Mouse (Mus musculus): ENCODE data around the gene Rbfox1. TPM values are rescaled to one million over a fixed set of nuclear protein-coding genes. Genes with fewer than 3 reads are reported as not detected.

Rbfox1 gene
- total RNA-seq, 1 experiment from 2014 or later = not detected

DNA sequence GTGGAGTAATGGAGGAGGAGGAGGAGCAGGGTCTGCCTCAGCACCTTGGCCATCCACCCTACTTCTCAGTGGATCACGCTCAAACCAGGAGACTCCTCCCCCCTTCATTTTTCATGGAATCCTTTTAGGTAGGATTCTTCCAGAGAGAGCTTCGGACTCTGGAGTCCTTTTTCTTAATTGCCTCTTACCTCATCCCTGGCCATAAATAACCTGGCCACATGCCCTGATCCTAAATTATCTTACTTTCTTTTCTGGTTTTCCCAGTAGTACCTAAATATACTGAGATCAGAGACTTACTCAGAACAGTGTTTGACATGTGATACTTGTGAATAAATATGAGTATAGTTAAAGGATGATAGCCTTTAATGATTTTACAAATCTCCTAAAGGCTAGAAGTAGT is 1042.5 kb downstream of the Rbfox1 start:
- no peak for ATAC-seq (ENCODE audit: extremely low read depth, insufficient number of reproducible peaks, low FRiP score, poor library complexity, severe bottlenecking)

DNA sequence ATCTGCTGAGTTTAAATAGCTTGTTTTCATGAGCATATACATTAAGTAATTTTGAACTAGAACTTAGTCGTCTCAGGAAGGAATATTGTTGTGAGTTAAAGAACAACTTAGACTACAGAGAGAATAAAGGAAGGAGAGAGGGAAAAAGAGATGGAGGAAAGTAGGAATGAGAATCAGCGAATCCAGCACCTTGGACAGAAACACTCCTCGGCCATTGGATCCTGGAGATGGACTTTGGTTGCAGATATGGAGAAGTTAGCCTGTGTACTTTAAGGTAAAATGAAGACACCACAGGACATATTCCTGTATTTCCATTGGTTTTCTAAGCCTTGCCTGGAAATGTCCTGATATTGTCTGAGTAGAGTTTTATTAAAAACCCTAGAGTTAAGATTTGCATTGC is 1045.6 kb downstream of the Rbfox1 start:
- ATAC-seq (ENCODE audit: extremely low read depth, insufficient number of reproducible peaks, low FRiP score, poor library complexity, severe bottlenecking) = no peak

DNA sequence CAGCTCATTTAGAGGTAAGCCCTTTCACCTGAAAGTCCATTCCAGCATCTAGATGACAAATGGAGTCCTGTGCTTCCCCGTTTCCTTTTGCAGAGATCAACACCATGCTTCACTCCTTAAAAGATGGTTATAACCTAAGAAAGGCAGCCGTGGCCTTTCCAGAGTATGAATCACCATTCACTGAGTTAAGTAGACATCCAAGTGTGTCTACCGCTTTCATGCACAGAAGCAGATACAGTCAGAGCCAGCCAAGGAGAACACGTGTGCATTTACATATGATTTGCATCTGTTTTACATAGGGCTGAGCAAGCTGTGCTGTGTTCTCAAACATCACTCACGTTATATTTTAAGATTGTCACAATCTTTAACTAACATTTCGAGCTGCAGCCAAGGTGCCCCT is 1061.0 kb downstream of the Rbfox1 start:
- ATAC-seq (ENCODE audit: extremely low read depth, insufficient number of reproducible peaks, low FRiP score, poor library complexity, severe bottlenecking) = no peak

DNA sequence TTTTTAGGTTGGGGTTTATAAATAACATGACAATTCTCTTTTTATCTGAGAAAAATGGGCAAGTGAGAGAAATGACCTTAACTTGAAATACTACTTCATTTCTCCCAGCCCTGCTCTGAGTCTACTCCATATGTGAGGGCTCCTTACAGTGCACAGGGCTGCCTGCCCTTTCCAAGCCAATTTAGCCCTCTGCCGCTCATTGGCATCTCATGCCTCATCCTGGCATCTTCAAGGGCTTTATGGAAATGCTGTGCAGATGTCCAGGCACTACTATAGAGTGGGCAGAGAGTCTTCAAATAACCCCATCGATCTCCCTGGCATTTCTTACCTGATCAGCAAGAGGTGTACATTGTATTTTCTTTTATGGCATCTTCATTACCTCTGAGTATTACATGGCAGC is 1064.5 kb downstream of the Rbfox1 start:
- ATAC-seq (ENCODE audit: extremely low read depth, insufficient number of reproducible peaks, low FRiP score, poor library complexity, severe bottlenecking) = no peak

DNA sequence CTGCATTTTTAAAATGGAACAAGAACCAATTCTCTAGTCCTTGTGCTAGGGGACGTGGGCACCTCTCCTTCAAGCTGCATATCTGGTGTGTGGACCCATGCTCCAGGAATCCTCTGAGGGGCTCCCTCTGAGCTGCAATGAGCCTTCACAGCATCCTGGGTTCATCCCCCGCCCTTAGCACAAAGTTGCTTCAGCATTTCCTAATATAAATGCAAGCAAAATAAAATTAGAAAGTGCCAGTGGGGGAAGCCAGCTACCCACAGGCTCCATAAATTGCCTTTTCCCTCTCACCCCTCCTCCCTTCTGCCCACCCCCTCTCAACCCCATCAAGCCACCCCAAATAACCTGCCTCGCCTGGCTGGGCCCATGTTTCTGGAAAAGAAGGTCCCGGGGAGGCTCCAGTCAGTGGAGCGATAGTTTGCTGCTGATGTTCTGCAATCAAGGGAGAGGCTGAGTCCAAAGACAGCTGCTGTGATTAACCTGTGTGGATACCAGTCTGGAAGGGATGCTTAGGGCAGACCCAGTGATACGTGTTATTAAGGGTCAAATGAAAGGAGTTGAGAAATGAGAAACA is 1070.0 kb downstream of the Rbfox1 start:
- no peak for ATAC-seq (ENCODE audit: extremely low read depth, insufficient number of reproducible peaks, low FRiP score, poor library complexity, severe bottlenecking)

DNA sequence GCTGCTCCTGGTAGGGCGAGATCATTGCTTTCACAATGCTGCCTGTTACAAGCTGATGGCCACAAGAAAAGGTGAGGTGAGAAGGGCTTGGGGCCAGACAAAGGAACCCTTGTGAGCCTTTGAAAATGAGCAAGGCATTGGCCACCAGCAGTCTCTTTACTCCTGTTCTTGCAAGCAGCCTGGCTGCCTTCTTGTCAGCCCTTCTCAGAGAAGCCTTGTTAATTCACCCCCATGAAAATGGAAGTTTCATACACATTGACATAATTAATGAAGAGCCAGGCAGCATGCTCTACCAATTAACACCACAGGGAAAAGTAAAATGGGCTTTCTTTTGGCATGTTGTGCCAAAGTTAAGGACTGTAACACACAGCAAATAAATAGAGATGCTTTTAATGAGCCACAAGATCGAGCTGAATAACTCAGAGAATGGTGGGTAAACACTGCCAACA is 1076.8 kb downstream of the Rbfox1 start:
- no peak for ATAC-seq (ENCODE audit: extremely low read depth, insufficient number of reproducible peaks, low FRiP score, poor library complexity, severe bottlenecking)

DNA sequence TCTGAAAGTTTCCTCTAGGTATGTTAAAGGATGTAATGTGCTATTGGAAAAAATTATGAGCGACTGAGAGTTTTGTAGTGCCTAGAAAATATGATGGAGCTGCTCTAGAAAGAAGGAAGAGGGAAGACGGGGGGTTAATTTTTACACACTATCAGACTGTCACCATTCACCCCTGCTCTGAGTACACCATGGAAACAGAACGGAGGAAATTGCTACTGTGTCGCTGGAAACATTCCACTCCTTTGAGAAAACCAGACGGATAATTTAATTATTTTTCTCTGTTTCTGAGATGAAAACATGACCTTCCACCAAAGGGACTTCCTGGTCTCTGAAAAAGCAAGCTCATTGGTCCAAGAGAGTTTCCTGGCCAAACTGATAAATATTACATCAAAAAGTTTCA is 1077.4 kb downstream of the Rbfox1 start:
- ATAC-seq (ENCODE audit: extremely low read depth, insufficient number of reproducible peaks, low FRiP score, poor library complexity, severe bottlenecking) = no peak

DNA sequence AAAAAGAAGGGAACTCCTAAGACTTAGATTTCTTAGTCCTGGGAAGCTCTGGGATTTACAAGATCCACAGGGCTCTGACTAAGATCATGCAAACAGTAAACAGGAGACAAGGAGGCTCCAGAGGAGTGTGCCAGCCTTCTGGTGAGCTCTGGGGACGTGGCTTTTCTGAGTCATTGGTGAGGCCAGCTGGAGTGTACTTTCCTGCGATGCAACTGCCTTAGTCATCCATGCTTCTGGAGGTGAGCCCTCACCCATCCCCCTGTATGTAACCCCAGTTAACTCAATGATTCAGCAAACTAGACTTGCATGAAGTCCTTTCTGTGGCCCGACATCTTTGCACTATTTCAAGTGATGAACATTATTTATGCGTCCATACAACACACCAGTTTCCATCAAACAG is 1078.4 kb downstream of the Rbfox1 start:
- ATAC-seq (ENCODE audit: extremely low read depth, insufficient number of reproducible peaks, low FRiP score, poor library complexity, severe bottlenecking) = no peak

DNA sequence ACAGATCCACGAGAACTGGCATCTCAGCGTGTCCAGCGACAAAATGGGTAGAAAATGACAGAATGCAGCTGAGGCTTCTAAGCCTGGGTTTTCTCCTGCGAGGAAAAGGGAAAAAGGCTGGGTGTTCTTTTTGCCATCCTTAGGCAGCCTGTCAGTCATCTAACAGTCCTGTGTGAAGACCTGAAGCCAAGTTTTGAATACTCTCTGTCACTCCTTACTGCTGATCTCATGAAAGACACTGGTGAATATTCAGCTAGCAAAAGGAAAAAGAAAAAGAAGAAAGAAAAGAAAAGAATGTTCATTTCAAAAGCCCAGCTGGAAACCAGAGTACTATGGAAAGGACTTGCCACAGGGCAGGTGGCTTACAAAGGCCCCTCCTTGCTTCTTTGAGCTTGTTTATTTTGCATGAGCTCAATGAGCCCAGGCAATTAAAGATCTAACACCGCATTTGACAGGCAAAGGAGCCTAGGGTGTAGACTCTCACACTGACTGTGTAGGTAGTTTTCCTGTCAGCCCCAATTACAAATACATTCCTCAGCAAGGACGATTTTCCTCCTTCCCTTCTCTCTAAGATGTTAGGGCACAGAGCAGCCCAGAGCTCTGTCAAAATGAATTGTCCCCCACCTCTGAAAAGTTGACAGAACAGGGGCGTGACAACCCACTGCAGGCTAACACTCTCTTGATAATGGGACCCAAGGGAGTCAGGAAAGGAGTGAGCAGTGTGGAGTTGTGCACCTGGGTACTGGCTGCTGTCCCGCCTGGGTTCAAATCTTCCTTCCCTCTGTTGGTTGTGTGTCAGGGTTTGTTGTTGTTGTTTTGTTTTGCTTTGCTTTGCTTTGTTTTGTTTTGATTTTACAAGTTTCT is 1079.8 kb downstream of the Rbfox1 start:
- no peak for ATAC-seq (ENCODE audit: extremely low read depth, insufficient number of reproducible peaks, low FRiP score, poor library complexity, severe bottlenecking)

DNA sequence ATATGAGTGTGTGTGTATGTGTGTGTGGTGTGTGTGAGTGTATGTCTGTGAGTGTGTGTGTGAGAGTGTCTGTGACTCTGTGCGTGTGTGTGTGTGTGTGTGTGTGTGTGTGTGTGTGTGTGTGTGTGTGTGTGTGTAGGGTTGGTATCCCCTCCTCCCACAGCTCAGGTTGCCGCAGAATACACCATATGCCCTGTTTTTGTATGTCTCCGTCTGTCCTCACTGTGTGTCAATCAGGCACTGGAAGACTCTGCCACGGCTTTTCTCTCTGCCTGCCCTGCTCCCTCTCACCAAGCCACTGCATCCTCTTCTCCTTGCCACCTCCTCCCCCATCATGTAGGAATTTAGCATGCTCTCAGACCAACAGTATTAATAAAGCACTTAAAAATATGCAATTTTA is 1084.8 kb downstream of the Rbfox1 start:
- no peak for ATAC-seq (ENCODE audit: extremely low read depth, insufficient number of reproducible peaks, low FRiP score, poor library complexity, severe bottlenecking)

DNA sequence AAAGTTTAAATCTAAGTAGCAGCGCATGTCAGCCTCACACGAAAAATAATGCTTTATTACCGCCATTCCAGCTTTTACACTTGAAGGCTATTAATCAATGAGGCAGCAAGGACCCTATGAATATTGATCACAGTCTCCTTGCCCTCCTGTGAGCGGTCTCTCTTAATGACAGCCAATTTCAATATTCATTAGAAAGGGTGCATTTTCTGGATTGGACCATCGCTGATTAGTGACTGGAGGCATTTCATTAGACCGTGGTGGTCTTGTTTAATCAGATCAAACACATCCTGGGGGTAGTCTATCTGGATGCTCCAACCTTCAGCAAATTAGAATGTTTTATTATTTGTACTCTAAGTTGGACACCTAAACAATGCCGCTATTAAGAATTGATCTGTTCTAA is 1091.2 kb downstream of the Rbfox1 start:
- no peak for ATAC-seq (ENCODE audit: extremely low read depth, insufficient number of reproducible peaks, low FRiP score, poor library complexity, severe bottlenecking)

DNA sequence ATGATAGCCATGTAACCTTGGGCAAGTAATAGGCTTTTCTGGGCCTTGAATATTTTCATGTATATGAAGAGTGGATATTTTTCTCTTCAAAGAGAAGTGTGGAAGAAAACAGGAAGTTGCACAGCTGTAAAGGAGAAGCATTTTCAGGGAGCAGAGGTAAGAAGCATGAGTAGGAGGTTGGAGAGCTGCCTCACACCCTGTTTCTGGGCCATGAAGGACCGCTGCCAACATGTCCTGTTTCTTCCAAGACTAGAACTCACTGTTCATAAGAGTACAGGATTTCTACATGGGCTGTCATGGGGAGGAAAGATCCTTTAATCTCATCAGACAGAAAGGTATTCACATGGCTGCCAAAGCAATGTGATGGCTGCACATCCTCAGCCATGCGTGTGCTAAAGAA is 1098.8 kb downstream of the Rbfox1 start:
- ATAC-seq (ENCODE audit: extremely low read depth, insufficient number of reproducible peaks, low FRiP score, poor library complexity, severe bottlenecking) = no peak

DNA sequence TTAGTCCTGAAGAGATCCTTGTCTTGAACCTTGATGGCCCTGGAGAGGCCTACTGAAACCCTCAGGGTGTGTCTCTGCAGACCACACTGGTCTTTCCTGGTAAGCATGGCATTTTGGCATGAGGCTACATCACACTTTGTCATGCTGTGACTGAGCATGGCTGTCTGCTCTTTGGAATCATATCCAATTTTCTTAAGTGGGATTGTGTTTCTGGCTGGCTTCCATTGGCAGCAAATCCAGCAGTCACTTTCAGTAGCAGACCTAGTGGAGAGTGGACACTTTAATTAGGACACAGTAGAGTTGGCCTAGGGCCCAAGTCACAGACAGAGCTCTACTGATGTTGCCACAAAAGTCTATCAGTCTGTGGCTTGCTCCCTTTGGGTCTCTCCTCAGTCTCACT is 1100.9 kb downstream of the Rbfox1 start:
- ATAC-seq (ENCODE audit: extremely low read depth, insufficient number of reproducible peaks, low FRiP score, poor library complexity, severe bottlenecking) = no peak

DNA sequence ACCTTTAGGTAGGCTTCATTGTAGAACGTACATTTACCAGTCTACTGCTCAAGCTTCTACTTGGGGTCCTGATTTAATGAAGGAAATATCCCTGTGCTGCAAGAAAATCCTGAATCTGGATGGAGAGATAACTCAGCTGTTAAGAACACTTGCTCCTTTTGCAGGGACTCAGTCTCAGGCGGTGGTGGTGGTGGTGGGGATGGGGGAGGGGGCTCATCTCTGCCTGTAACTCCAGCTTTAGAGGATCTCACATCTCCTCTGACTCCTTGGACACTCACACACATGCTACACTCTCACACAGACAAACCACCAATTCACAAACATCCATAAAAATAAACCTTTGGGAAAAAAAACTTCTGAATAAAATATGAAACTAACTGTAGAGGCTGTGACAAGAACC is 1101.3 kb downstream of the Rbfox1 start:
- ATAC-seq (ENCODE audit: extremely low read depth, insufficient number of reproducible peaks, low FRiP score, poor library complexity, severe bottlenecking) = no peak

DNA sequence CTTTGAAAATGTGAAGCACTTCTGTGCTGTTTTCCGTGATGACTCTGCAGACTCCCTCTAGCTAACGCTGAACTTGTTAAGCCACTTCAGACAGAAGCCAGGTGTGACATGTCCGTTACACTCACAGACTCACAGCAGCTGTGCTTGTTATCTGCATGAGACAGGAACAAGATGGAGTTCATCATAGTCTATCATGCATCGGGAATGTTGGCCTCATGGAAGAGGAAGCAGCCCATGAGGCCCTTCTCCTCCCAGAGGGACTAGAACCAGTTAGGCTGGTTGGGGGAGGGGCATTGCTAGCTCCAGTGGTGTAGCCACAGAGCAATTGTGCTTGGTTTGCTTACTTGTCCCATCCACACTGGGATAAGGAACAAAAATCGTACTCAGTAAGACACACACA is 1107.1 kb downstream of the Rbfox1 start:
- ATAC-seq (ENCODE audit: extremely low read depth, insufficient number of reproducible peaks, low FRiP score, poor library complexity, severe bottlenecking) = no peak

DNA sequence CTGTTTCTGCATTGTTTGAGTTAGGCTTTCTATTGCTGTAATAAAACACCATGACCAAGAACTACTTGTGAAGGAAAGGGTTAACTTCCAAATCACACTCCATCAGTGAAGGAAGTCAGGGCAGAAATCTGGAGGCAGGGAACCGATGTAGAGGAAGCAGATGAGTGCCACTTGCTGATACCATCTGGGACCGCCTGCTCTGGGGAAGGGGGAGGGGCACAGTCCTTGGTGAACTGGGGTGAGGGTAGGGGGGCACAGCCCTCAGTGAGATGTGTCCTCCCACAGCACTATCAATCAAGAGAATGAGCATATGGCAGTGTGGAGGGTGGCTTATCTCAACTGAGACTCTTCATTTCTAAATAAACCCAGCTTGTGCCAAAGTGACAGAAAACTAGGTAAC is 1108.0 kb downstream of the Rbfox1 start:
- no peak for ATAC-seq (ENCODE audit: extremely low read depth, insufficient number of reproducible peaks, low FRiP score, poor library complexity, severe bottlenecking)

DNA sequence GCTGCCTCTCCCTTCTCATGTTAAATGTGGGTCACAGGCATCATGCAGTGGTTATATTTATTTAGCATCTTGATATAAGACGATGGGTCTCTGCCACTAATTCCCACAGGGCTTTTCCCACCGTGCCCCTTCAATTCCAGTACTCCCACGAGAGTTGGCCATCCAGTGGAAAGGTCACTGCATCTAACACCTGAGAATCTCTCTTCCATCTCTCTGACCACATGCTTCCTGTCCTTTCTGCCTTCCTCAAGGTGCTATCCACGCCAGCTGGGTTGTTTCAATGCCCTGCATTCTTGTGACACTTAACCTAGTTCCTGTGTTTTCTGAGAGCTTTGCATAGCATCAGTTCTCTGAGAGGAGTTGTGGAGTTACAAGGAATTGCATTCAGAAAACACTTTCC is 1112.0 kb downstream of the Rbfox1 start:
- no peak for ATAC-seq (ENCODE audit: extremely low read depth, insufficient number of reproducible peaks, low FRiP score, poor library complexity, severe bottlenecking)

DNA sequence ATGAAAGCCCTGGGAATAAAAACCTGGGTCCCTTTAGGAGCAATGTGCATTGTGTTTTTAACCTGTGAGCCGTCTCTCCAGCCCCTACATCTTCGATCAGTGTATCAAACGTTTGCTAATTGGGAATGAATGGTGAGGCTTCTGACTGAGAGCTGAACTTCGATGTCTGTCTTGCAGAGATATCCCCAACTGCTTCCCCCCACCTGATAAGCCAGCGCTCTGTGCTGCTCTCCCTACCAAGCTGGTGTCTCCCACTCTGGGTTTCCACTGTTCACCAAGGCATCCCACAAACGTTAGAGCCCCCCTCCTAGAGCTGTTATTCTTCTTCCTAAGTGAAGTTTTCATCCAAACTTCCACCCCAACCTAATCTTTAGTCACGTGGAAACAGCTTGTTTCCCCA is 1112.7 kb downstream of the Rbfox1 start:
- ATAC-seq (ENCODE audit: extremely low read depth, insufficient number of reproducible peaks, low FRiP score, poor library complexity, severe bottlenecking) = no peak

DNA sequence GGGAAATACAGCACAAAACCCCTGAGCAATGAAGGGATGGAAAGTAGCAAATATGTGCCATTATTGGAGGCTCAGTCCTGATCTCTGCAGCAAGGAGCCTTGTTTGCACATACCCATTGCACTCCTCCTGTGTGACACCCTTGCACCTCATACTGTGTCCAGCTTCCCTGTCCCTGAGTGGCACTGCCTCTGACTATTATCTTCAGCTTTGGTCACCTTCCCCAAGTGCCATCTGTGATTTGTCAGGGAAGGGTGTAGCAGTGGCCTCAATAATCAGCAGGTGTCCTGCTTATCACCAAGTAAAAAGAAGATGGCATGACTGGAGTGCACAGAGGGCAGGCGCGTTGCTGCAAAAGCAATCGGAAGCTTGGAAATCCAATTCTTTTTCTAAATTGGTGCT is 1119.4 kb downstream of the Rbfox1 start:
- no peak for ATAC-seq (ENCODE audit: extremely low read depth, insufficient number of reproducible peaks, low FRiP score, poor library complexity, severe bottlenecking)

DNA sequence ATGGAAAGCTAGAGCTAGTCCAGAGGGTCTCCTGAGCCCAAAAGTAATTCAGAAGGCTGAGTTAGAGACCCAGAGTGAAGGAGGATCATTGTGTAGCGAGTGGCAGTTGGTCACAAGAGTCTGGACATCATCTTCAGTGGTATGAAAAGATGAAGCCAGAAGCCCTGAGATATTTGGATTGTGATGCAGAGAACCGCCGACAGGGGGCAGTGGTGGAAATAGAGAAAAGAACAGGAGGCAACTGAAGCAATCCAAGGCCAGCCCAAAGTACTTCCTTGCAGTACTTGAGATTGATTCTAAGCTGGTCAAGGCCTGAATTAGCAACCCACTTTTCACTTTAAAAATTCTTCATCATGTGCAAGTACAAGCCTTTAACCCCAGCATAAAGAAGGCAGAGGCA is 1120.3 kb downstream of the Rbfox1 start:
- no peak for ATAC-seq (ENCODE audit: extremely low read depth, insufficient number of reproducible peaks, low FRiP score, poor library complexity, severe bottlenecking)

DNA sequence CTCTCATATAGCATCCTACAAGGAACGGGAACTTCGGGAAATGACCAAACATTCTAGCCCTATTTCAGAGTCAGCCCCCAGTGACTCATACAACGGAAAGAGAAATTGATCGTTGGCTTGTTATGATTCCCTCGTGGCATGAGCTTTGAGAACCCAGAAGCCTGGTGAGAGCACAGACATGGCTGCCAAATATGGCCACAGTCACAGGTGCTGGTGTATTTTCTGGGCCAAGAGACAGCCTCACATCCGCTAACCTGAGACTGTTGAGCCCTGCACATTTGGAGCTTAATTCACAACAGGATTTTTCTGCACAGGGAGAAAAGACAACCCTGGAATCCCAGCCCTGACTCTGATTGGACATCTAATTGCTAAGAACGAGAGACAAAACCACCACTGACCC is 1132.2 kb downstream of the Rbfox1 start:
- no peak for ATAC-seq (ENCODE audit: extremely low read depth, insufficient number of reproducible peaks, low FRiP score, poor library complexity, severe bottlenecking)
